Mouse (Mus musculus): ENCODE measurements around the gene Olfr1410.

- TF ChIP-seq TAL1 (IDR thresholded peaks at IDR 0.05; ENCODE audit: low read length) (no peak), GATA1 (IDR thresholded peaks at IDR 0.05; ENCODE audit: low read length) (no peak)
Observed at GRCm38 (mm10) chr1:92638181-92638580, 32.6 kb downstream of the Olfr1410 start.
